Mouse (Mus musculus) E14TG2a.4 (cell line): ENCODE measurements around the gene Psmc3ip.

Experiments used
- CTCF ChIP-seq: conservative IDR thresholded peaks from 2 replicates; pipeline ENCODE4 v1.5.1; 2014; ENCODE audit warnings: low read length
- NANOG ChIP-seq: IDR thresholded peaks from 2 replicates; pipeline ENCODE4 v1.6.1; 2014; ENCODE audit warnings: borderline replicate concordance, low read length, mixed read lengths
- POU5F1 ChIP-seq: IDR thresholded peaks from 2 replicates; pipeline ENCODE4 v1.6.1; 2014; ENCODE audit warnings: low read length, borderline replicate concordance

GRCm38 (mm10) chr11:101131701-101132100, 36.5 kb upstream of the Psmc3ip start:
- peak; percentile 96 for TF ChIP-seq CTCF
- no peak for TF ChIP-seq NANOG
- no peak for TF ChIP-seq POU5F1
